Mouse (Mus musculus): ENCODE measurements around the gene Ephb2. TPM values are rescaled to one million over a fixed set of nuclear protein-coding genes. Genes with fewer than 3 reads are reported as not detected.

The Ephb2 gene
- total RNA-seq, 2 experiments from 2014 or later, result 12.3 to 13.5 TPM

DNA sequence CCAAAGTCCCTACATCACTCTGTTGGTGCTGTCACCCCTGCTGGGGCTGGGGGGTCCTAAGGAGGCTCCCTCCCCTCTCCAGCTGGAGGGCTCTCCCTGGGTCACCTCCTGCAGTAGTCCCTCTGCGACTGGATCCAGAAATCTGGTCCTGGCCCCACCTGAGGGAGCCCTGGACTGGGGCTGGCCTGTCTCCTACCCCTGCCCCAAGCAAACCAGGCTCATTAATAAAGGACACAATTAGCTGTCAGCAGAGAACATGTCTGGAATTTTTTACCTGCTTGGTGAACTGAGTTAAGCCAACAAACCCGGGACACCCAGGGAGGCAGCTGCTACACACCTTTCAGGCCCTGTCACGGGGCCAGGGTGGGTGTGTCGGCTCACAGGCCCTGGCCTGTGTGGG, 129.1 kb downstream of the Ephb2 start:
- DNase-seq (ENCODE audit: low spot score in 2 of 2), result no peak

GRCm38 (mm10) chr4:136705091-136705490, 130.7 kb downstream of the Ephb2 start:
- DNase-seq (ENCODE audit: low spot score in 2 of 2), result no peak

DNA sequence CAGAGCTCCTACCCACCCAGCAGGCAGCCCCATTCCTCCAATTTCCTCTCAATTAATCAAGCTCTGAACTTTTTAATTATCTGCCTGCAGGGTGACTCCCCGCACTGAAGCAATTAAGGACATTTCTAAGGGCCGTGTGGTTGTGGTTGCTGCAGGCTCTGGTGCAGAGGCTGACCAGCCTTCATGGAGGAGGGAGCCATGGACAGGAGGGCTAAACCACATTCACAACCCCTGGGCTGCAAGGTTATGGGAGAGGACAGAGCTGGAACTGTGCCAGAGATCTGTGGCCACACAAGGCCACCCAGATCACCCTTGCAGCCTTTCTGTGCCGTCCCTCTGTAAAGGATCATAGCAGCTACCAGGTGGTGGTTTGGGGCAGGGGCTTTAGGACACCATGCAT, 131.2 kb downstream of the Ephb2 start:
- no peak for DNase-seq (ENCODE audit: low spot score in 2 of 2)

DNA sequence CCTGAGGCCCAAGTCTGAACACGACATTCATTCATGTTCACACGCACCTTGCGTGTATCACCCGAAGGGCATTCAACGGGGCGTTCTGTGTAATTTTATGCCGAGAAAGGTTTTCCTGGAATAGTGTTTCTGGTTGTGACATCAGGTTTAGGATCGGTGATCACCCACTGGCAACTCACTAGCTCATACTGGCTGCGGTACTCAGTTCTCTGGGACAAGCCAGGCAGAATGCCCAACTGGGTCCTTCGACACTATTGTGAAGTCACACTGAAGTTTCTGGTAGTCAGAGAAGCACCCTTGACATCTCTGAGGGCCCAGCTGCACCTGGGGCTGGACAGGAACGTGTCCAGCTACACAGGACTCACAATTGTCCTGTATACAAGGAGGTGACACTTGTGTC, 132.4 kb downstream of the Ephb2 start:
- no peak for DNase-seq (ENCODE audit: low spot score in 2 of 2)

GRCm38 (mm10) chr4:136702456-136702855, 133.3 kb downstream of the Ephb2 start:
- no peak for DNase-seq (ENCODE audit: low spot score in 2 of 2)

- no peak for DNase-seq (ENCODE audit: low spot score in 2 of 2)
These were observed 134.6 kb downstream of the Ephb2 start for GRCm38 (mm10) chr4:136701236-136701635.

DNA sequence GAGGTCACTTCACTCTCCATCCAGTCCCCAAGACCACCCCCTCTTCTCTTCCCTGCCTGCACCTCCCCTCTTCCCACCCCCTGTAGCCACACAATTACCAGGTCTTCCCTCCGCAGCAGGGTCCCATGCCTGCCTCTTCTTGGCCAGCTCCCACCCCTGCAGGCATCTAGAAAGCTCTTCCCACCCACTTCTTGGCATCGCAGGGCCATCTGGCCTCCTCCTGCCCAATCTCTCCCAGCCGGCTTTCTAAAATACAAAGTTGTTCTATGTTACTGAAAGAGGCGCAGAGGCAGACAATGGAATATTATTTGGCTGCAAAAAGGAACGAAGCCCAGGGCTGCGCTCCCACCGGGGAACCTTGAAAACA, 136.7 kb downstream of the Ephb2 start:
- no peak for DNase-seq (ENCODE audit: low spot score in 2 of 2)

DNA sequence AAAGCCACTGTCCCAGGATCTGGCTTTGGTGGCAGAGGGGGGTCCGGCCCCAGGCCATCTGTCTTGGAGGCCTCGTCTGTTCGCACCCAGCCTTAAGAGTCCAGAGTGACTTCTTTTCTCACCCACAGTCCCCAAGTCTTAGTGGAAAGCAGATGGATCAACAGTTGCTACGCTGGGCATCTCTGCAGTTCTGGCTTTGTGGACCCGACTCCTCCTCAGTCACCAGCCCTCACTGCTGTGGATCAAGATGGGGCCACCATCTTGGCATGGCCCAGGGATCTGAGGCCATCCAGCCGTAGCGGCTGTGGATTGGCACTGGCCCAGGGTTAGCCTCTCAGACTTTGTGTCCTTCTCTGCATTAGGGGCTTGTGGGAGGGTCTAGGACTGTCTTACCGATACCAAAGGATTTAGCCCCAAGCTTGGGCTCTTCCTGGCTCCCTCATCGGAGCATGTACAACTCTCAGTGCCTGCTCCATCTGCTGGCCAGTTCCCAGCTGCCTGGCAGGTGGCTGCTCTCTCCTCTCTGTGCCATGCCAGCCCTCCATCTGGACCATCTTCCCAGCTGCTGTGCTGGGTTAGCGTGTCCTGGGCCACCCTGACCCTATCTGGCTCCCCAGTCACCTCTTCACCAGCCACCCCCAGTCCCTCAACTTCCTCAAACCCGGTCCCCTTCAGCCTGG, 137.2 kb downstream of the Ephb2 start:
- peak in 1 of 2 experiments; percentile 35 for DNase-seq (ENCODE audit: low spot score in 2 of 2)

DNA sequence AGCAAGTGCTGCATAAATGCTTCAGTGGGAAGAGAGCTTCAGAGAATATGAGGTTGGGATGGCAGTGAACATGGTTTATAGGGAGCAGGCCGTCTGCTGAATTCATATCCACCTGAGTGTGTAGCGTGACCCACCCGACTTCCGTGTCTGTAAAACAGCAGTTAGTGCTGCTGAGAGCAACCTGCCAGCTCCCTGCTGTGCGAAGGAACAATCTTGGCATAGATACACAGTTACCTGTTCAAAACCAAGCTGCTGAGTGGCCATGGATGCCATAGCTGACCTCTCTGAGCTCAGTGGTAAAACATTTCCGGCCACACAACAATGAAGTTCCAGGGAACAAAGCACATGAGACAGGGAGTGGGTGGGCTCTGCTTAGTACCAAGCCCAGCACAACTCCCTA, 138.5 kb downstream of the Ephb2 start:
- no peak for DNase-seq (ENCODE audit: low spot score in 2 of 2)

GRCm38 (mm10) chr4:136696381-136696925, 139.3 kb downstream of the Ephb2 start:
- peak in 1 of 2 experiments; percentile 57 for DNase-seq (ENCODE audit: low spot score in 2 of 2)

DNA sequence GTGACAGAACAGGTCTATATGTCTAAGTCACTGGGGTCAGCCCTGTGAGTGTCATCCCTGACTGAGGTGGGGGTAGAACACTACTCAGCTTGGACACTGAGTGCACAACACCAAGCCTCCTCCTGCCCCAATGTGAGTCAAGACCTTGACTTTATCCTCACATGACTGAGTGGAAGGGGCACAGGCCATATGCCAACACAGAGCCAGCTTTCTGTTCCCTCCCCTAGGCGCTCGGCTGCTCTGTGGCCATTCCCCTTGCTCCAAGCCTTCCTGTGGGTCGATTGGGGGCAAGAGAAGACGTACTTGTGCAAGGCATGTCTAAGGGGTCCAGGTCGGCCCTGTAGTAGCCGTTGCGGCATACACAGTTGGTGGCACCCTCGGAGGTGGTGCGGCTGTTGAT, 140.1 kb downstream of the Ephb2 start:
- DNase-seq (ENCODE audit: low spot score in 2 of 2), result no peak

- peak in 1 of 2 experiments; percentile 41 for DNase-seq (ENCODE audit: low spot score in 2 of 2)
These were observed 145.8 kb downstream of the Ephb2 start for GRCm38 (mm10) chr4:136690034-136690433.

DNA sequence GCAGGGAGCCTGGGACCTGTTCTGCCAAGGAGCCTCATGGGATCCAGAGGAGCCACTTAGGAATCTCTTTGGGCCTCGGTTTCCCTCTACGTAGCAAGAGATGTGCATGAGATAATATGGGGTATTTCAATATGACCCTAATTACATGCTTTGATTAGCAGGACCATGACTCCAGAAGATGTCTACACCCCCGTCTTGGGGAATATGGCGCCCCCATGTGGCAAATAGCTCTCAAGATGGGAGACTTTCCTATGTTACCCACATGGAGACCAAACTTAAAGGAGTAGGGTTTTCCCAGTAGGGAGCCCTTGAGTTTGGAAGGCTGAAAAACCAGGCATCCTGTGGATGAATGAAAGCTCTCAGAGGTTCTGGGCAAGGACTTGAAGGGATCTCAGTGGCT, 147.7 kb downstream of the Ephb2 start:
- DNase-seq (ENCODE audit: low spot score in 2 of 2), result no peak

GRCm38 (mm10) chr4:136685431-136685869, 150.3 kb downstream of the Ephb2 start:
- peak in 1 of 2 experiments; percentile 53 for DNase-seq (ENCODE audit: low spot score in 2 of 2)

DNA sequence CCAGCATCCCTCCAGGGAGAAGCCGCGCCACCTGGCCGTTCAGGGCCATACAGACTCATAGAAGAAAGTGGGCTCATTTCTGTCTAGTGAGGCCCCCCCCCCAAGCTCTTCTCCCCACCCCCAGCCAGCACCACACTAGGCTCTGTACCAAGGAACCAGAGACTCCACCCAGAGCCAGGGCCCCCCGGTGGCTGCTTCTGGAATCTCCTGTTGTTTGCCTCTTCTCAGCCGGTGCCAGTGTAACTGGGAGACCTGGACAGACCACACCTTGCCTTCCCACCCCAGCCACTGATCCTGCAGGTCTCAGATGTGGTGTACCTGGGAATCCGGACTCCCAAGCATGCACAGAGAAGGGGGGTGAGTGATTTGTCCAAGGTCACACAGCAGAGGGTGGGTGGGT, 151.3 kb downstream of the Ephb2 start:
- no peak for DNase-seq (ENCODE audit: low spot score in 2 of 2)

GRCm38 (mm10) chr4:136680641-136681040, 155.1 kb downstream of the Ephb2 start:
- DNase-seq (ENCODE audit: low spot score in 2 of 2), result no peak

DNA sequence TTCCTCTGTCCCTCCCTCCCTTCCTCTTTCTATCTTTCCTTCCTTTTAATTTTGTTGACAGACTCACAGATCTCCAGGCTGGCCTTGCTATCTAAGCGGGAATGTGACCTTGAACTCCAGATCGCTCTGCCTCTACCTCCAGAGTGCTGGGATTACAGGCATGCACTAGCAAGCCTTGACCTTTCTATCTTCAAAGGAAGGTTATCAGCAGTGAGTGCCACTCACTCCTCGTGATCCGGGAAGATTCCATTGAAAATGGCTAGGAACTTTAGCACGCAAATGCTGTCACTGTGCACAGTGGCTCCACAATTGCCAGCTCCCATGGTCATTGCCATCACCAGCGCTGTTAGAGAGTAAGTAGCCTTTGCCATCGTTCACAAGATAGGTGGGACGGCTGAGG, 156.6 kb downstream of the Ephb2 start:
- DNase-seq (ENCODE audit: low spot score in 2 of 2), result no peak

DNA sequence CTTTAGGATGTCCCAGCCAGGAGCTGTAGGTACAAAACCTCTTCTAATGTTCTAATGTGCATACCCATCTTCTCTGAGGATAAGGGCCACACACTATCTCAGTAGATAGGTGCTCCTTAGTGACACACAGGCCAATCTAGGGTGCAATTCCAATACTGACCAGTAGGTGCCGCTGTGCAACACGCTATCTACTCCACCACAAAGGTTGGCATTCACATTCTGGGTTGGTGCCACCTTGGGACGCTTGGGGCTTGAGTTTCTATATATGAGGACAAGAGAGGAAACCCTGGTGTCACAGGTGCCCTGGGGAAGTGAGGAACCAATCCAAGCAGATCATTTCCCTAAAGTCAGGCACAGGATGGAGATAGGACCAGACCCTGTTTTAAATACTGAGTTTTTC, 157.3 kb downstream of the Ephb2 start:
- peak; percentile 70 to 77 for DNase-seq (ENCODE audit: low spot score in 2 of 2)

GRCm38 (mm10) chr4:136675439-136675838, 160.3 kb downstream of the Ephb2 start:
- DNase-seq (ENCODE audit: low spot score in 2 of 2), result no peak

GRCm38 (mm10) chr4:136672335-136673090, 163.3 kb downstream of the Ephb2 start:
- no peak for DNase-seq (ENCODE audit: low spot score in 2 of 2)

- no peak for DNase-seq (ENCODE audit: low spot score in 2 of 2)
These were observed 168.0 kb downstream of the Ephb2 start for GRCm38 (mm10) chr4:136667757-136668156.

- no peak for DNase-seq (ENCODE audit: low spot score in 2 of 2)
These were observed 169.8 kb downstream of the Ephb2 start for GRCm38 (mm10) chr4:136666002-136666401.
